Mouse (Mus musculus): ENCODE measurements around the gene Gm47995.

- TF ChIP-seq CTCF (IDR thresholded peaks at IDR 0.05; ENCODE audit: low read depth, low read length) = no peak
- TF ChIP-seq TAL1 (conservative IDR thresholded peaks at IDR 0.05; ENCODE audit: low read depth, low read length) = no peak
- no peak for TF ChIP-seq GATA2 (IDR thresholded peaks at IDR 0.05; ENCODE audit: borderline replicate concordance, low read depth, low read length)
- no peak for TF ChIP-seq GATA1 (IDR thresholded peaks at IDR 0.05; ENCODE audit: borderline replicate concordance, low read length)
- no peak for TF ChIP-seq POLR2AphosphoS5 (IDR thresholded peaks at IDR 0.05; ENCODE audit: insufficient replicate concordance, low read depth, low read length)
Measured at GRCm38 (mm10) chr1:151177937-151178271, 20.3 kb upstream of the Gm47995 start.

Data from G1E (cell line).